Mouse (Mus musculus) hindbrain, postnatal 0 days (tissue): ENCODE results near the gene Fignl1. TPM values are rescaled to one million over a fixed set of nuclear protein-coding genes. Genes with fewer than 3 reads are reported as not detected.

Experiments used
- ATAC-seq: fragments of 200-750 bp; cut with Nextera tagmentation; 2 replicates; pipeline ENCODE4 v1.8.0; 2017; ENCODE audit warnings: mild to moderate bottlenecking, moderate TSS enrichment, moderate library complexity
- DNase-seq: peaks from one replicate; pipeline ENCODE4 v3.0.0-alpha.2; 2015; ENCODE audit warnings: low spot score
- H3K27ac ChIP-seq: fragments of 300-500 bp; sonication (generic); 2 replicates; pipeline ENCODE4 v1.5.1; 2014; ENCODE audit warnings: mild to moderate bottlenecking
- H3K27me3 ChIP-seq: fragments of 300-500 bp; sonication (generic); 2 replicates; pipeline ENCODE4 v1.6.1; 2014; ENCODE audit warnings: low read length, mixed read lengths; ENCODE audit not compliant: insufficient read depth
- H3K36me3 ChIP-seq: fragments of 300-500 bp; sonication (generic); 2 replicates; pipeline ENCODE4 v1.6.1; 2014; ENCODE audit warnings: low read length, mixed read lengths; ENCODE audit not compliant: insufficient read depth
- H3K4me1 ChIP-seq: fragments of 300-500 bp; sonication (generic); 2 replicates; pipeline ENCODE4 v1.6.1; 2014; ENCODE audit warnings: antibody characterized with exemption, low read length, mixed read lengths; ENCODE audit not compliant: insufficient read depth
- H3K4me2 ChIP-seq: fragments of 300-500 bp; sonication (generic); 2 replicates; pipeline ENCODE4 v1.6.1; 2014; ENCODE audit warnings: low read depth, mild to moderate bottlenecking, low read length, moderate library complexity, mixed read lengths
- H3K4me3 ChIP-seq: fragments of 300-500 bp; sonication (generic); 2 replicates; pipeline ENCODE4 v1.5.1; 2014; ENCODE audit warnings: low read length
- H3K9ac ChIP-seq: fragments of 300-500 bp; sonication (generic); replicated peaks from 2 replicates; pipeline ENCODE4 v1.6.1; 2014; ENCODE audit warnings: mild to moderate bottlenecking, low read length, moderate library complexity, mixed read lengths
- H3K9me3 ChIP-seq: fragments of 300-500 bp; sonication (generic); 2 replicates; pipeline ENCODE4 v1.6.1; 2016; ENCODE audit warnings: low read length, mixed read lengths
- CTCF ChIP-seq: IDR thresholded peaks from 2 replicates; pipeline ENCODE4 v1.5.1; 2016; ENCODE audit warnings: antibody characterized with exemption, control low read depth, low read depth
- WGBS: fragments of 180-500 bp; shearing (Covaris S2); extraction: QIAGEN DNeasy Blood & Tissue Kit; methylation state at CpG from one replicate; pipeline ENCODE4 v1.1.7; 2014; 5-methylcytosine and 5-hydroxymethylcytosine counted together
- polyA plus RNA-seq: library from polyadenylated mRNA; unstranded; fragments of >200 nt; fragmentation: Nextera tagmentation; extraction: Ambion mirVana; gene quantifications from 2 replicates; pipeline ENCODE4 v1.2.1, GENCODE M21; 2015
- total RNA-seq: library from RNA; depleted of rRNA; stranded (reverse); fragments of >200 nt; gene quantifications from 2 replicates; pipeline ENCODE4 v1.2.3, GENCODE M21; 2014

Fignl1 gene
- total and polyA plus RNA-seq, 2 experiments from 2014 or later, result 7.0 to 11.3 TPM

DNA sequence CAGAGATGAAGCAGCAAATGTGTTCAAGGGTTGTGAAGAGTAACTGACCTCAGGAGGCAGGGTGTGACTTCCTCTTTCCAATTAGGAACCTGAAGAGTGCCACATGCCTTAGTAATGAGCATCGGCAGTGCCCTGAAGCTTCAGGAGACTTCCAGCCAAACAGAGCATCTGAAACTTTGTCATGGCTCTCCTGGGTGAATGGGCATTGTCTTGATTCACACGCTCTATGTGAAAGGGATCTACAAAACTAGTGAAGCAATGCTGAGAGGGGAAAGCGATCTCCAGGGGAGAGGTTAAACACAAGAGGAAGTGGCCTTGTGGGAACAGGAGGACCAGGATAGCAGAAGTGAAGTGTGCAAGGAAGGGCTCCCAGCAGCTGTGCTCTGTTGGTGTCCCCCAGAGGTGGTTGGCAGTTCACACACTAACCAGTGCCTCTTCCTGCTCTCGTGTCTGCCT is 45.5 kb downstream of the Fignl1 start:
- TF ChIP-seq CTCF, result no peak
- 60% methylated on average over 4 of the region's 4 CpGs for WGBS

GRCm38 (mm10) chr11:11758883-11759282 is 49.9 kb downstream of the Fignl1 start:
- H3K4me3 ChIP-seq, result no peak overlapping the region
- no peaks in the 10 kb centered on the region for H3K36me3 ChIP-seq
- TF ChIP-seq CTCF, result no peak
- H3K27ac ChIP-seq, result no peak overlapping the region
- no peak for ATAC-seq
- H3K4me2 ChIP-seq, result no peak overlapping the region
- WGBS, result 89% methylated on average over 1 of the region's 1 CpGs
- H3K9me3 ChIP-seq, result no peaks in the 10 kb centered on the region
- no peak overlapping the region for H3K9ac ChIP-seq
- no peaks in the 10 kb centered on the region for H3K27me3 ChIP-seq
- DNase-seq, result no peak
- H3K4me1 ChIP-seq, result no peaks in the 10 kb centered on the region

More for the DNA sequence above, 45.5 kb downstream of the Fignl1 start:
- Histone ChIP-seq H3K27me3 (no peaks in the 10 kb centered on the region), H3K36me3 (no peaks in the 10 kb centered on the region), H3K27ac (no peak overlapping the region), H3K4me2 (no peak overlapping the region), H3K4me3 (no peak overlapping the region), H3K4me1 (no peaks in the 10 kb centered on the region), H3K9ac (no peak overlapping the region), H3K9me3 (no peaks in the 10 kb centered on the region)
- ATAC-seq (no peak), DNase-seq (no peak)

- no peaks in the 10 kb centered on the region for H3K27me3 ChIP-seq
- H3K27ac ChIP-seq, result no peak overlapping the region
- H3K9ac ChIP-seq, result no peak overlapping the region
- TF ChIP-seq CTCF, result no peak
- DNase-seq (no peak), ATAC-seq (no peak)
- no peaks in the 10 kb centered on the region for H3K9me3 ChIP-seq
- H3K4me2 ChIP-seq, result no peak overlapping the region
- no peak overlapping the region for H3K4me3 ChIP-seq
- no peaks in the 10 kb centered on the region for H3K4me1 ChIP-seq
- 77% methylated on average over 6 of the region's 6 CpGs for WGBS
- no peaks in the 10 kb centered on the region for H3K36me3 ChIP-seq
Measured at GRCm38 (mm10) chr11:11758121-11758520, 50.6 kb downstream of the Fignl1 start.

- Histone ChIP-seq H3K4me1 (no peaks in the 10 kb centered on the region), H3K27me3 (no peaks in the 10 kb centered on the region), H3K9ac (no peak overlapping the region), H3K4me2 (no peak overlapping the region), H3K4me3 (no peak overlapping the region), H3K27ac (no peak overlapping the region), H3K9me3 (no peaks in the 10 kb centered on the region), H3K36me3 (no peaks in the 10 kb centered on the region)
- TF ChIP-seq CTCF, result no peak
- 85% methylated on average over 5 of the region's 5 CpGs for WGBS
- DNase-seq (no peak), ATAC-seq (no peak)
Measured at GRCm38 (mm10) chr11:11752859-11753258, 55.9 kb downstream of the Fignl1 start.

DNA sequence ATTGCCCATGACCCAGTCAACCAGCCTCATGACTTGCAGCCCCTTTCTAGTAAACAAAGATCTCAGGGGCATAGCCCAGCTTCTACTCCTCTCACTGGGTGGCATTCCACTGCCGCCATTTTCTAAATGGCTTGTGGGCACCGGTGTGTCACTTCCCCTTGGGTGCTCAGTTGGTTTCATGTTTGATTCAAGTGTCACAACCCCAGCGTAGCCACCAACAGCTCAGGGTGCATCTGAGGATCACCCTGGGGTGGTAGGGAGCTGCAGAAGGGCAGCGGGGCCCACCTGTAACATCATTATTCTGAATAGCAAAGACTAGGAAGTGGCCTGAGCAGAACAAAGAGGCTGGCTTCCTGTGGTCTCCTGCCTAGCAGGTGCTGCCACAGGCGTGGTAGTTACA is 57.7 kb downstream of the Fignl1 start:
- no peak for TF ChIP-seq CTCF
- H3K27ac ChIP-seq, result no peak overlapping the region

GRCm38 (mm10) chr11:11744222-11744621 is 64.5 kb downstream of the Fignl1 start:
- no peak overlapping the region for H3K27ac ChIP-seq
- WGBS, result 61% methylated on average over 1 of the region's 1 CpGs
- no peaks in the 10 kb centered on the region for H3K36me3 ChIP-seq
- no peak for DNase-seq
- no peaks in the 10 kb centered on the region for H3K4me1 ChIP-seq
- ATAC-seq, result no peak
- H3K9ac ChIP-seq, result no peak overlapping the region
- no peaks in the 10 kb centered on the region for H3K27me3 ChIP-seq
- no peak overlapping the region for H3K4me2 ChIP-seq
- no peak overlapping the region for H3K4me3 ChIP-seq
- no peaks in the 10 kb centered on the region for H3K9me3 ChIP-seq
- no peak for TF ChIP-seq CTCF

More for the DNA sequence above, 57.7 kb downstream of the Fignl1 start:
- ATAC-seq, result no peak
- Histone ChIP-seq H3K4me1 (no peaks in the 10 kb centered on the region), H3K9me3 (no peaks in the 10 kb centered on the region), H3K9ac (no peak overlapping the region), H3K27me3 (no peaks in the 10 kb centered on the region), H3K36me3 (no peaks in the 10 kb centered on the region), H3K4me3 (no peak overlapping the region), H3K4me2 (no peak overlapping the region)
- no peak for DNase-seq
- 90% methylated on average over 5 of the region's 5 CpGs for WGBS

DNA sequence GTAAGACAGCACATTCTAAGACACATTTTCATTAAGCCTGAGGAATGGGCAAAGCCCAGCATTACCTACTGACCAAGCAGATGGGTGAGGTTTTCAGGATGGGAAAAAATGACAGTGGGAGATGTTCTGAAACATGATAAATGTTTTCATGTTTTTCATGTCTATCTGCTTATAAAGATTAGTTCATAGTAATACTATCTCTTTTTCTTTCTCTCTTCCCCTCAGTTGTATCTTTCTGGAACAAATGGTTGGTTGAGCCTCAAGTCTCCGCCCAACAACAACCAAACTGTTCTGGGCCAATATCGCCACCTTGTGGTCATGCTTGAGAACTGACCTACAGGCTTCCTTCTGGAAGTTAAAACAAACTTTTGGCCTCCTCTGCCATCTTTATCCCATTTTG is 66.1 kb downstream of the Fignl1 start:
- peak; percentile 36 for DNase-seq

More for the DNA sequence above, 66.1 kb downstream of the Fignl1 start:
- 36% methylated on average over 2 of the region's 2 CpGs for WGBS
- H3K4me3 ChIP-seq, result no peak overlapping the region
- peak; percentile 56 for TF ChIP-seq CTCF
- no peak overlapping the region for H3K4me2 ChIP-seq
- H3K36me3 ChIP-seq, result no peaks in the 10 kb centered on the region
- no peak overlapping the region for H3K9ac ChIP-seq
- H3K4me1 ChIP-seq, result no peaks in the 10 kb centered on the region
- no peaks in the 10 kb centered on the region for H3K9me3 ChIP-seq
- no peak overlapping the region for H3K27ac ChIP-seq
- H3K27me3 ChIP-seq, result no peaks in the 10 kb centered on the region
- ATAC-seq, result no peak
